Mouse (Mus musculus) gastrocnemius, postnatal 36 days (tissue): ENCODE data around the gene Phpt1. TPM values are rescaled to one million over a fixed set of nuclear protein-coding genes. Genes with fewer than 3 reads are reported as not detected.

Experiments
- DNase-seq, 2 experiments: peaks; one replicate each; pipeline ENCODE4 v3.0.0; 2022
- intact Hi-C: fragments of 180-260 bp; cut with DNase I; formaldehyde crosslinking; loops from one replicate; pipeline ENCODE4 v1.15.1; 2025
- long read RNA-seq, 2 experiments: library from polyadenylated mRNA; stranded (forward); transcript quantifications; one replicate each; pipeline ENCODE4 v2.0.0; 2021
- total RNA-seq, 2 experiments: library from RNA; stranded (reverse); gene quantifications; 2 replicates each; pipeline ENCODE4 v1.2.3; 2021

Gene Phpt1
- 10 to 100 TPM; 50.2 to 53.9 TPM for total RNA-seq
- long read RNA-seq, experiment 1, transcript Phpt1-201 (3 exons, 937 nt), result major isoform, 149 of 170 reads
- long read RNA-seq, experiment 1, partial matches to known transcripts, result 1 of 170 reads
- long read RNA-seq, experiment 1, other reads (novel, unspliced or antisense), result 19 of 170 reads
- long read RNA-seq, experiment 2, transcript Phpt1-201 (3 exons, 937 nt), result major isoform, 186 of 208 reads
- long read RNA-seq, experiment 2, partial matches to known transcripts, result 4 of 208 reads
- long read RNA-seq, experiment 2, other reads (novel, unspliced or antisense), result 14 of 208 reads

DNA sequence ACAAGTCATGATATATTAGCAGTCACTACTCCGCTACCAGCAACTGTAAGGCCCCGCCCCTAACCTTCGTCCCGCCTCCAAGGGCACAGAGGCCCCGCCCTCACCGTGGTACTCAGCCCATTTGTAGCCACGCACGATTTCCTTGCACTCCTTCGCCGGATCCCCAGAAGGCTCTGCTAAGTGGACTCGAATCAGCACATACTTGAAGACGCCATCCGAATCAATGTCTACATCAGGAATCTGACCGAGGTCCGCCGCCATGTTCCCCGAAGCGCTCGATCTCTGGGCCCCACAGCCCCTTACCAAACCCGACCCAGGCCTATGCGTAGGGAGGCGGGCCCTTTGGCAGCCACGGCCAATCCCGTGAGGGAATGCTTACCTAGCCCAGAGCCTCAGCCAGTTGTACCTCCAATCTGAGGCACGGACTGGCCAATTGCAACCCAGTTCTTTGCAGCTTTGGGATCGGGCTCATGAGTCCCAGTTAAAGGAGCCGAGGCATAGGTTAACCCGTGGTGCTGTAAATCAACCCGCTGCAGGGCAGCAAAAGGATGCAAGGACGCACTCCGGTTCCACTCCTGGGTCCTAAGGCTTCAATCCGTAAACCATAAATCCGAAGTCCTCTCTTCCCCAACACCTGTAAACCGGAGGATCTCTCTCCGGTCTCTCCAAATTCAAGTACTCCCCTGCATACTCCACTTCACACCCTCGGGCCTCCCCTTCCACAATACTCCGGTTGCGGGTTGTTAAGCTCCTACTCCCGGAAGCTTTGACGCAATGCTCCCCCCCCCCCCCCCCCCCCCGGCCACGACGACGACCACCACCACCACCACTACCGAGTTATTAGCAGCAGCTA lies at the start of gene Phpt1, which contains the start of gene Mamdc4:
TSS of gene Phpt1 (minus strand) at position 646 of the 853 bp plus-strand sequence.
TSS of gene Mamdc4 (minus strand) at position 267 of the 853 bp plus-strand sequence.
- peak; percentile 93 to 96 for DNase-seq
- intact Hi-C loops, result loop anchor here (5.0 kb wide), 1 partner anchor 153 kb away; the partner anchor contains the start of gene Fut7

DNA sequence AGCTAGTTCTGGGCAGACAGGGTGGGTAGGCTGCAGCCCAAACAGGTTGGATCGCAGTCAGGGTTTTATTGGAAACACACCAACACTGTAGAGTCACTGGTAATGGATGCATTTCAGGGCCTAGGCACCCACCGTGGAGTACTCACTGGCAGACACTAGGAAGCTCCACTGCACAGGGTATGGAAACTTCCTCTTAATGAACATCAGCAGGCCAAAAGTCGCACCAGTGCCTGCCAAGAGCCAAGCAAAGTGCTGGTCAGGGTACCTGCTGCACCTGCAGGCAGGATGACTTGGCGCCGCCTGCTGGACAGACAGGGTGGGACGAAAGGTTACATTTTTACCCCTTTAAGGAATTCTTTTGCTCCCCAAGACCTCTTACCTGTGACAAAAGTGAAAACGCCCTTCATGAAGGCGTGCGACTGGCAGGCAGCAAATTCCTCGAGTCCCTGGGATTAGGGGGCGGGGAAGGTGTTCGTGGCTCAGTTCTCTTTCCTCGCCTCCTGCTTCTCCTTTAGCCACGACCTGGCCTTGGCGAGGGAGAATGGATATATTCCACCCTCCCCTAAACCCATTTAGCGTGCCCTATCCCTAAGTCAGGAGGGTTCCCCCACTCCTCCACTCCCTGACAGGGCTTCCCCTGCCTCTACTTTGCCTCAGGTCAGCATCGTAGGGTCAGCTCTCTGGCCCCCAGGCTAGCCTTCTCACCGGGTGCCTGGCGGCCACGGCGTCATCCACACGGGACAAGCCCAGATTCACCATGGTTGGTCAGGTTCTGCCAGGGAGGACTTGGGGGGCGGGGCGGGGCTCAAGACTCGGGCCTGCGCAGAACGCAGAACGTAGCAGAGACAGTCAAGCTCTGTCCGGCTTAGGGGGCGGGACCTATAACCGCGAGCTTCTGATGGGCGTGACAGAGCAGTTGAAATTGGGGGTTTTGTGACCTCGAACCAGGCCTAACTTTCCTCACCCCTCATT lies 46.5 kb upstream of the Phpt1 start, which contains the start of gene Tmem141:
TSS of gene Tmem141 (minus strand) at position 777 of the 972 bp plus-strand sequence.
- intact Hi-C loops, result no loop called here
- DNase-seq, result peak; percentile 78 to 88

GRCm38 (mm10) chr2:25620852-25621228 lies 45.8 kb upstream of the Phpt1 start:
- intact Hi-C loops, result no loop called here

GRCm38 (mm10) chr2:25620386-25620785 lies 45.4 kb upstream of the Phpt1 start:
- intact Hi-C loops, result no loop called here
- DNase-seq, result no peak

More at GRCm38 (mm10) chr2:25620852-25621228, 45.8 kb upstream of the Phpt1 start:
- DNase-seq, result no peak

DNA sequence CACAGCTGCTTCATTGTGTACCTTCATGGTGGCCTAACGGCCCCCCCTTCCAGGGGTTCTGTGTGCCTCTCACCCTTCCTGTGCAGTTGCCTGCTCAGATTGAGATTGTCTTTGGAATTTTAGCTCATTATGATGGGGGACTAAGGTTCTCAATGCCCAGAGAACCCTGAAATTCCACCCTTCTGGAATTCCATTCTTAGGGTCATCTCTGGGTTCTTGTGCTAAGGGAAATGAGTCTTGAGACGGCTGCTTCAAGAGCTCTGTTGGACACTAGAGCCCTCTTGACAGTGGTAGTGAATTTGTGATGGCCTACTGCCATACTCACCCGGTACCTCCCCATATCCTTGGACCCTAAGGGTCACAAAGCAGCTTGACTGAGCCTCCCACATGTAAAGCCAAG lies 42.6 kb upstream of the Phpt1 start, which contains the start of gene Ccdc183:
TSS of gene Ccdc183 (minus strand) at position 101 of the 400 bp plus-strand sequence.
- intact Hi-C loops, result no loop called here
- no peak for DNase-seq

DNA sequence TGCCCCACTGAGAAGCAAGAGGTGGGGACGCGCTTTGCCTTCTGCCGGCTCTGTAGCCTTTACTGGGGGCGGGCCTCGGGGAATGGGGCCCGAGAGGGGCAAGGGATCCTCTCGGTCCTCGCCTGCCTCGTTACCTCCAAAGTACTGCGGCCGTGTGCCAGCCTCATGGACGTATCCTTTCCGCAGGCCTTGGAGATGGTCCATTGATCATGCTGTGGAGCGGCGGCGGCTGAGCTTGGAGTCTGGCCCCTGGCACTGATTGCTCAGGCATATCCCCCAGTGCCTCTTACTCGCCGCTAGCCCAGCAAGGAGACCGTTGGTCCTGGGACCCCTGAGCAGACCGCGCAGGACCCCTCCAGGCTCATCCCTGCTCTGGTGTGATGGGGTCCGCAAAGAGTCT lies 41.4 kb upstream of the Phpt1 start:
- no peak for DNase-seq
- intact Hi-C loops, result no loop called here

- intact Hi-C loops, result no loop called here
- no peak for DNase-seq
Observed at GRCm38 (mm10) chr2:25608671-25609070, 33.6 kb upstream of the Phpt1 start.

GRCm38 (mm10) chr2:25607761-25608622 lies 33.0 kb upstream of the Phpt1 start, which contains the start of gene Rabl6:
Gene Rabl6, minus strand, starts transcription at chr2:25608521.
- intact Hi-C loops, result no loop called here
- peak; percentile 86 to 88 for DNase-seq

GRCm38 (mm10) chr2:25602526-25602925 lies 27.5 kb upstream of the Phpt1 start:
- intact Hi-C loops, result no loop called here
- no peak for DNase-seq

- intact Hi-C loops, result no loop called here
- DNase-seq, result no peak
Observed at GRCm38 (mm10) chr2:25600037-25600436, 25.0 kb upstream of the Phpt1 start.

DNA sequence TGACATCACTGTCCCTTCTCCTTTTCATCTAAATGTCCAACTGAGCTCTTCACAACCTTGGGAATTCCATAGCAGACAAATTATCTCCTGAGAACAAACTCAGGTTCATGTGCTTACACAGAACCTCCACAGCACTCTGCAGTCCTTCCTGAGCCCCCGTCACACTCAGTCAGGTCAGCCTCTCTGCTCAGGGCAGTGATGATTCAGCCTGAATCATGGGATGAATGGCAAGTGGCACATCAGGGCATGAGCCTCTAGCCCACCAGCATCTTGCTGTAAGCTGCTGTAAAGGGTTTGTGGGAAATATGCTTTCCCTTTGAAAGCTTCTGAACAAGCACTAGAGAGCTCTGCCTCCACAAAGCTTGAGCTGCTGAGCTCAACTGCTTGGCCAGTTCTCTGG lies 23.7 kb upstream of the Phpt1 start:
- DNase-seq, result no peak
- intact Hi-C loops, result no loop called here

DNA sequence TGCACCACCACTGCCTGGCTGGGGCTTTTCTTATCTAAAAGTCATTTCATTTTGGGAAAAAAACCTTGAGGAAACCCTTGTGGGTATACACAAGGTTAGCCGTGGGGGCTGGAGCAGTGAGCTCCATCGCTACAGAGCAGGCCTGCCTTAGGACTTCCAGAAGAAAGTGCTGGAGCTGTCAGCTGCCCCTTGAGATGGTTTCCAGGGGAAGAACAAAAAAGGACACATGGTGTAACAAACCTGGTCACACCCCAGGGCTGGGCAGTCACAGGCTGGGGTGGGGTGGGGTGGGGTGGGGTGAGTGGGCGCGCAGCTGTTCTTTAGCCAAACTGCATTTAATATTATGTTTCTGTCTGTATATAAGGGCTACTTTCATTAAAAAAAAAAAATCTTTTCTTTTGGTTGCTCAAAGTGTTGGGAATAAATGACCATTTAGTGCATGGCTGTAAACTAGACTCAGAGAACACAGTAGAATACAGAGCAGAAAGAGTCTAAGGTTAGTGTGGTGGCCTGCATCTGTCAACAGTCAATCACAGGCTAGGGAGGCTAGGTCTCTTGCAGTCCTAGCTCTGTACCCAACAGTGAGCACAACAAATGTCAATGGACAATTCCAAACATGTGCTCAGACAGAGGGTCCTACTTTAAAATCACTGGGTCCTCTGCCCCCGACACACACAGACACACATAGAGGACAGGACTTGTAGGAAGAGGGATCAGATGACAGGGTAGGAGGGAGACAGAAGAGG lies 21.9 kb upstream of the Phpt1 start:
- no peak for DNase-seq
- intact Hi-C loops, result no loop called here

DNA sequence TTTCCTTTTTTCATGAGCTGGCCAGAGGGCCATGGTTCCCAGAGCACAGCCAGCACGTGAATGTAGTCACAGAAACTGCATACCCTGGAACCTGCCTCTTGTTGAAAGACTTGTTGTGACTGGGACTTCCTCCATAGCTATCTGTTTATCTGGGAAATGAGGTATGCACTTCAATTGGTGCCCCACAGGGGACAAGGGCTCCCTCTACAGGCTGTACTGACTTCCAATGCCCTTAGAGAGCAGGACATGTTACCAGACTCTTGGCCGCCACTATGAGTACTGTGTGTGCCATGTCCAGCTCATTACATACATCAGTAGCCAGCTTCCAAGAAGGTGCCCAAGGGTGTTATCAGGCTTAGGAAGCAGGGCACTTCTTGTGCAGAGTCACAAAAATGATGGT lies 16.8 kb upstream of the Phpt1 start:
- DNase-seq, result no peak
- intact Hi-C loops, result no loop called here

DNA sequence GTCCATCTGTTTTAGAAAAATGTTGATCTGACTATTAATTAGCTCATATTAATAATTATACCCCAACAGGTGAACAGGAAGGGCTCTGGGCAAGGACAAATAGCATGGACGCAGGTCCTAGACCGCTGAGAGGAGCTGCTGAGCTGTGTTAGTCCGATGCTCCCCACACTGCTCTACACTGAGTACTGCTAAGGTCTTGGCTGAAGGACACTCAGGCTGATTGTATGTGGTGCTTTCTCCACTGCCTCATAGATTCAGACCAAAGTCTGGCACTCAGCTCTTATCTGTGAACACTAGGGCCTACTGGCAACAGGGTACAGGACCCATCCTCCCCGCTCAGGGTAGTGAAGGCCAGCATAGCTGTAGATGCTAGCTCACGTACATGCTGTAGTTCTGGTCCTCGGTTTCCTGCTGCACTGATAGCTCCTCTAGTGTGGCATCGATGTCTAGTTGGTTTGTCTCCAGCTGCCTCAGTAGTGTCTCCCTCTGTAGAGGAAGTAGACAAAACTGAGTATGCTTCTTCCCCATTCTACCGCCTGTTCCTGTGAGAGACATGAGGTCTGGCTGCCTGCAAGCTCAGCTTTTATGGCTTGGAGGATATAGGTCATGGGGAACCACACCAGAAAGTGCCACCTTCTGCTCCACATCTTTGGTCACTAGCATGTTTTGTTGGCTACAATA lies 13.3 kb upstream of the Phpt1 start:
- DNase-seq, result no peak

DNA sequence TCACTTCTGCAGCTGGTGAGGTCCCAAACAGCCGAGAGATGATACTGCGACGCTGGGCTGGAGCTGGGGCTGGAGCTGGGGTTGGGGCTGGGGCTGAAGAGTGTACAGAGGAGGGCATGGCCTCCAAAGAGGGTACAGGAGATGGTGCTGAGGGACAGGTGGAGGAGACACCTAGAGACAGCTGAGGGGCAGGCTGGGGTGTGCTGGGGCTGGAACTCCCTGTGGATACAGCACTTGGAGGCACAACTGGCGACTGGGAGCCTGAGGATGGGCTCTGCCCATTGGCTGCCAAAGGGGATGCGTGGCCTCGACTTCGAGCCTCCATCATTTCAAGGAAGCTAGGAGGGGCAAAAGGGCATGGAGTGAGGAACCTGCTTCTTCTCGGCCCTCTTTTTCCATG lies 12.3 kb upstream of the Phpt1 start:
- no peak for DNase-seq
- intact Hi-C loops, result no loop called here

More for the DNA sequence above, 13.3 kb upstream of the Phpt1 start:
- intact Hi-C loops, result no loop called here

GRCm38 (mm10) chr2:25585601-25586000 lies 10.6 kb upstream of the Phpt1 start:
- DNase-seq, result no peak
- intact Hi-C loops, result no loop called here

- intact Hi-C loops, result no loop called here
- DNase-seq, result no peak
Observed at GRCm38 (mm10) chr2:25584856-25585255, 9.8 kb upstream of the Phpt1 start.

DNA sequence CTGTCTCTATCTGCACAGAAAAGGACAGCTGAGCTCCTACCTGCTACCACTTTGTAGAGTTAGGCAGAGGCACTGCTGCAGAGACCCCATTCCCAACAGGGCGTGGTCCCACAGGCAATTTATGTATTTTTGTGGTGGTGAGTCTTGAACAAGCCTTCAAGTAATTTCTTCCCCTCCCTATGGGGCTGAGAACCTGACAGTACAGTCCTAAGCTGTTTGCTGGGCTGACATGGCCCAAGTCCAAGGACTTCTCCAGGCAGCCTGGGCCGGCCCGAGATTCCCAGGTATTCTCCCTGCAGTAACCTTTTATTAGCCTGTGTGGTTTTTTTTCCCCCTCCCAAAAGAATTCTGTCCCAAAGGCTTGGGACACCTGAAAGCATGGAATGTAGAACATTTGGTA lies 9.1 kb upstream of the Phpt1 start:
- intact Hi-C loops, result no loop called here
- no peak for DNase-seq
